Mouse (Mus musculus) c-Kit-positive CD71-positive TER-119-negative erythroid progenitor cells, embryonic 14.5 days (primary cell): ENCODE data around the gene Larp1b.
A peak's percentile ranks its signal among the peaks of the same experiment; 100 is the strongest.

ENCODE experiments used
- DNase-seq: peaks from one replicate; pipeline ENCODE4 v3.0.0-alpha.2; 2013; ENCODE audit warnings: low read depth

The Larp1b gene

GRCm38 (mm10) chr3:41021980-41022379 lies 72.4 kb downstream of the Larp1b start:
- DNase-seq, result no peak

GRCm38 (mm10) chr3:41030705-41031104 lies 81.1 kb downstream of the Larp1b start:
- DNase-seq, result no peak

GRCm38 (mm10) chr3:41031286-41032210 lies 81.9 kb downstream of the Larp1b start:
- DNase-seq, result no peak

GRCm38 (mm10) chr3:41038297-41038916 lies 88.8 kb downstream of the Larp1b start:
- DNase-seq, result no peak

DNA sequence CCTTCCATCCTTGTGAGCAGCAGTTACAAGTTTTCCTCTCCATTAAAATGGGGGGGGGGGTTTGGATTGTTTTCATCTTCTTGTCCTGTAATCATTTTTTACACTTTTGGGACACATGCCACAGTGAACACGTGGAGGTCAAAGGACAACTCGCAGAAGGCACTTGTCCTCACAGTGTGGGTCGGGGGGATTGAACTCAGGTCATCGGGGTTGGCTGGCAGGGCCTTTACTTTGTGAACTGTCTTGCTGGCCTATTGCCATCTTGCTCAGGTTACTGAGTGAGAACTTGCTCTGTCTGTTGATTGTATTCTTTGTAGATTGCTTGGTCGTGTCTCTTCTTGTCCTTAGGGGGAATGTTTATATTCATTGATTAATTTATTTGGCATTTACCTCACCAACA lies 91.6 kb downstream of the Larp1b start:
- DNase-seq, result no peak

DNA sequence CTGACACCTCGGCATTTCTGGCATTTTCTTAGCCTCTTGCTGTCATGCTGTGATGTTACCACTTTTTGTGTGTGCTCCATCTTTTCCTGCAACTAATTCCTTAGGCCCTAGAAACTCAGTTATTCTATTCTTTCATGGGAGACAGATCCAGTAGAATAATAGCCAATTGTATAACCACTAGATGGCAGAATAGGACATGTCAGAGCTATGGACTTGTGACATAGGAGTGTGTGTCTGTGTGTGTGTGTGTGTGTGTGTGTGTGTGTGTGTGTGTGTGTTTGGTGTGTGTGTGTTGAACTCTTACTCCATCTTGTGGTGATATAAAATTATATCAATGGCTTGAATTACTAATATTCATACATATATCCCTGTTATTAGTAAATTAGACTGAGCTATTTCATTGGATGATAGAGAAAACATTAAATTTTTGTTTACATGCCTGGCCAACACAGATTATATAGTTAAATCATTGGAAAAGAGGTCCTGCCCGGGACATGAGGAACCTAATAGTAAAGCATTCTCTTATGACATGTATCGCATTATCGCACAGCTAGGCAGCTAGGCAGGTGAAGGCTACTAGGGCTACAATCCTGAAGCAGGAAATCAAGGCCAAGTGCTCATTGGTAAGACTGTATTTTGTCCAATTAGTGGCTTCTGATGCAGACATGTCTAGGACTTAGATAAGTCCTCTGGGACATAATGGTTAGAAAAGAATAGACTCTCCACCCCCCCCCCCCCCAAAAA lies 92.7 kb downstream of the Larp1b start:
- peak; percentile 20 for DNase-seq

DNA sequence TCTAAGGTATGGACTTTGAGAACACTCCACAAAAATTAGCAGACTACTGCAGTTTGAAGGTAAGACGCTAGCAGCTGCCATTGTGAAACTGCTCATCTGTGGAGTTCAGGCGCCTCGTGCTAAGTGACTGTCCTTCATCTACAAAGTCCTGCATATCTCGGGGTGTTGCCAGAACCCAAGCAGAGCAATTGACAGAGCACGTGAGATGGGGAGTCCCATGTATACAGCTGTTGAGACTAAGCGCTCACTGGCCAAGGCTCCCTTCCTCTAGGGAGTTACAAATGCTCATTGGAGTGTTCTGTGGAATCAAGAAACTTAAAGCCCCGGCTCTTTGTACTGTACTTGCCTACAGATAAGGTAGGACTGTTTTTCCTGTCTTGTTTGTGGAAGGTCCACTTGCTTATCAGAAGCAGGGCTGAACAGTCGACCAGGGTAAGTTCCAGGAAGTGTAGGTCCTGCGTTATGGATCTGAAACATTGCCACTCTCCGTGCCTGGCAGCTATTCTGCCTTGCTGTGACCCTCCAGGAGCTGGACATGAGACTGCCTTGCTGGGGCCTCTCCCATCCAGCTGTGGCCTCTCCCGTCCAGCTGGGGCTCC lies 94.2 kb downstream of the Larp1b start:
- DNase-seq, result no peak

GRCm38 (mm10) chr3:41047838-41048237 lies 98.2 kb downstream of the Larp1b start:
- DNase-seq, result no peak

- no peak for DNase-seq
Observed at GRCm38 (mm10) chr3:41053334-41053733, 103.7 kb downstream of the Larp1b start.

DNA sequence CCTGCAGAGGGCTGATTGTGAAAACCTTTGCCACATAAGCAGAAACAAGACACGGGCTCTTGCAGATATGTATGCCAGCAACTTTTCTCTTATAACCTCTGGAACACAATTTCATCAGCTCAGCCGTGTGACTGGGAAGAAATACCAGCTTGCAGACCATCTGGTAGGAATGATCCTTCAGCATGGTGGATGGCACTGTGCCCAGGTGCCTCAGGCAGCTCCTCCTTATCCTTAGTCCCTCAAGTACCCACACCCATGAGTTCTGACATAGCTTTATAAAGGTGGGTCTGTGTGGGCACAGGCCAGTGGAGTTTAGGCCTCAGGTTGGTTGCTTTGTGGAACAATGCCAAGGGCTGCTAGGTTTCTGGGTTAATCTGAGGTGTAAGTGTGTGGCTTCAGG lies 108.8 kb downstream of the Larp1b start:
- DNase-seq, result no peak

GRCm38 (mm10) chr3:41059249-41059648 lies 109.6 kb downstream of the Larp1b start:
- no peak for DNase-seq

DNA sequence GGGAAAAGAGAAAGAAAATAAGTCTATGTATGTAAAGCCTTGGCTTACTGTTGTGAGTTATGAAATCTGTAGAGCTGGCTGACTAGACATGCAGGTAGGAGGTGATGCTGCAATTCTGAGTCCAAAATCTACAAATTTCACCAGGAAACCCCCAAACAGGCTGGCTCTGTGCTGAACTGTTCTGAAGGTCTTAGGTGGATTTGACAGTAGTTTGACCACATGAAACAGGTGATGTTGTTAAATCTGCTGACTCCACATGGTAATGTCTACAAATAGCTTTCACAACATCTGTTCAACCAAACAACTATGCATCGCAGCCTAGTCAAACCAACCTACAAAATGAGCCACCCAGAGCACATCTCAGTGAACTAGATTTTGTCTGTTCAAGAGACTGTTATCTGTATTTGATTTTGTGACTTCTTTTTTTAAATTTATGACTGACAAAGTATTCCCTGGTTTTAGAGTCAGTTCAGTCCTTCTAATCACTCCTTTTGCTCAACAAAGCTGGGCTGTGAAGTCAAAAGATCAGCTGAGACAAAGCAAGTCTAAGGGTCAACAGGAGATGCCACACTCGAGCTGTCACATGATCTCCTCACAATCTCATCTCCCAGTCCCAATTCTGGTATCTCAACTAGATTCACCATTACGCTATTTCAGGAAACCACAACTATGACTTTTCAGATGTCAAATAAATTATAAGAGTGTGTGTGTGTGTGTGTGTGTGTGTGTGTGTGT lies 112.4 kb downstream of the Larp1b start:
- DNase-seq, result no peak

GRCm38 (mm10) chr3:41062758-41063157 lies 113.1 kb downstream of the Larp1b start:
- no peak for DNase-seq

GRCm38 (mm10) chr3:41065320-41065719 lies 115.7 kb downstream of the Larp1b start:
- DNase-seq, result no peak

GRCm38 (mm10) chr3:41070519-41070918 lies 120.9 kb downstream of the Larp1b start:
- no peak for DNase-seq

GRCm38 (mm10) chr3:41075376-41075775 lies 125.7 kb downstream of the Larp1b start:
- DNase-seq, result no peak

- no peak for DNase-seq
Observed at GRCm38 (mm10) chr3:41078673-41079072, 129.0 kb downstream of the Larp1b start.

GRCm38 (mm10) chr3:41080724-41081123 lies 131.1 kb downstream of the Larp1b start:
- peak; percentile 34 for DNase-seq

GRCm38 (mm10) chr3:41081474-41082301 lies 132.1 kb downstream of the Larp1b start:
- peak; percentile 58 for DNase-seq

DNA sequence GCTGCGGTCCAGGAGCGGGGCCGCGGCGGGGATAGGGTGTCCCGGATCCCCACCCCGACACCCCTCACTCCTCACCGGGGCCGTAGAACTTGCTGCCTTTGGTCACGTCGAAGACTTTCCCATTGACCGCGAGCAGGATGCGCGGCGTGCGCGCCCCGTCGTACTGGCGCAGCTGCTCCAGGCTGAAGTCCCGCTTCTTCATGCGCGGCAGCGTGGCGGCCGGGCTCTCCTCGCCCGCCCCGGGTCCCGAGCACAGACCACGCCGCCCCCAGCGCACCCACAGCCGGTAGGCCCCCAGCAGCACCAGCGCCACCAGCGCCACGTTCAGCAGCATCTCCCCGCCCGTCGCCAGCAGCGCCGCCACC lies 132.9 kb downstream of the Larp1b start:
- no peak for DNase-seq
